Mouse (Mus musculus): Measurements from ENCODE around the gene Pop7.

Gene Pop7

GRCm38 (mm10) chr5:137500186-137500585 is 2.1 kb downstream of the Pop7 start:
- DNase-seq (ENCODE audit: low spot score): no peak

GRCm38 (mm10) chr5:137493831-137494230 is 8.5 kb downstream of the Pop7 start:
- no peak for DNase-seq (ENCODE audit: low spot score)

DNA sequence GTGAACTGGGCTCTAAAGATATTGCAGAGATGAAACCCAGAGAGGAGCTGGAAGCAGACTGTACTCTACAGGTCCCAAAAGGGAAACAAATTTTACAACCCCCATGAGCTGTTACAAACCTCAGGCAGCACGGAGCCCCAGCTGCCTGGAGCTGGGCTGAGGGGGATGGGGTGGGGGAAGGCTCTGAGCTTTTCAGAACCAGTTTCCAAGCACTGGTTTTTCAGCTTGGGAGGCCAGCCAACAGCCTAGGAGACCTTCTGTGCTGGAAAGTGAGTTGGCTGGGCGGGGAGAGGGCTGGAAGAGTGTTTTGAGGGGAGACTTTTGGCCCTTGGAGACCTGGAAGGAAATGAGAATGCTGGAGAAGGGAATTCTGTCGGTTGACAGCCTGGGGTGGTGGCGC is 10.8 kb downstream of the Pop7 start:
- no peak for DNase-seq (ENCODE audit: low spot score)

DNA sequence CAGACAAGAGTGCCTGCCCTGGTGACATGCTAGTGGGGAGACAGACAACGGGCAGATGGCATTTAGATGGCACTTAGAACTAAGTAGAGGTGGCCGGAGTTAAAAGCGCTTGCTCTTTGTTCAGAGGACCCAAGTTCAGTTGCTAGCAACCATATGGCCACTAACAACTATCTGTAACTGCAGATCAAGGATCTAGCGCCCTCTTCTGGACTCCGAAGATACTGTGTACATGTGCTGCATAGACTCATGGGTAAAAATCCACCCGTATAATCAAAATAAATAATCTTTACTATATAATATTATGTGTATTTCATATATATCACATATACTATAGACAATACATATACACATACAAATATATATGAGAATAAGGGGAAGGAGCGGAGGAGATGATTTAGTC is 14.7 kb downstream of the Pop7 start:
- peak; percentile 45 for DNase-seq (ENCODE audit: low spot score)

DNA sequence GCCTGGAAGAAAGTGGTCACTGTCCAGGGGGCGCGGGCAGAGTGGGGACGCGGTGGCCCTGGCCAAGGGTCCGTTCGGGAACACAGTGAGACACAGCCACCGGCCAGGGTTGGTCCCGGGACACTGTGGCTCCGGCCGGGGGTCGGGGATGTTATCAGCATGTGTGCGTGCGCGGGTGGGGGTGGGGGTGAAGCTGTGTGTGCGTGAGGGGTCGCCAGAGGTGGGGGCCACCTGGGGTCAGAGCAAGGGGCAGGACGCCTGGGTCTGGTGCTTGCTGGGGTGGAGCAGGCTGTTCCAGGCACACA is 16.5 kb downstream of the Pop7 start:
- no peak for DNase-seq (ENCODE audit: low spot score)

- DNase-seq (ENCODE audit: low spot score): peak; percentile 61
Observed at GRCm38 (mm10) chr5:137485071-137485850, 17.1 kb downstream of the Pop7 start.

GRCm38 (mm10) chr5:137481897-137482296 is 20.4 kb downstream of the Pop7 start:
- DNase-seq (ENCODE audit: low spot score): peak; percentile 90

GRCm38 (mm10) chr5:137481138-137481537 is 21.2 kb downstream of the Pop7 start:
- peak; percentile 91 for DNase-seq (ENCODE audit: low spot score)

- no peak for DNase-seq (ENCODE audit: low spot score)
Observed at GRCm38 (mm10) chr5:137476964-137477363, 25.4 kb downstream of the Pop7 start, which contains the start of gene Zan. TSS of gene Zan (minus strand) at chr5:137477064.

DNA sequence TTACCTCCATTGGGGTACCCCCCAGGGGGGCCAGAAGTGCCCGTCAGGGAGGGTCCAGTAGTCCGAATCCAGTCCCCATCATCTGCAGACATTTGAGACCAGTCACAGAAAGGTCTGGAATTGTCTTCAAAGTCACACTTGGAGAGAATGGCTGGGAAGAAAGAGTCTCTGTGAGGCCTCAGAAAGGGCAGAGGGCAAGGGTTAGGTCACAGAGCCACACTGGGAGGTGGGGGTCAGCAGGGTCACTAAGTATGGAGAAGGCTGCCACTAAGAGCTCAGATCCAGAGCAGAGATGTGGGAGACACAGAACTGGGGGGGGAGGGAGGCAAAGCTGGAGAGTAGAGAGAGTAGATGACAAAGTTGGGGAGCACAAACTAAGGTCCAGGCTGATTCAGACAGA is 28.0 kb downstream of the Pop7 start:
- peak; percentile 56 for DNase-seq (ENCODE audit: low spot score)

DNA sequence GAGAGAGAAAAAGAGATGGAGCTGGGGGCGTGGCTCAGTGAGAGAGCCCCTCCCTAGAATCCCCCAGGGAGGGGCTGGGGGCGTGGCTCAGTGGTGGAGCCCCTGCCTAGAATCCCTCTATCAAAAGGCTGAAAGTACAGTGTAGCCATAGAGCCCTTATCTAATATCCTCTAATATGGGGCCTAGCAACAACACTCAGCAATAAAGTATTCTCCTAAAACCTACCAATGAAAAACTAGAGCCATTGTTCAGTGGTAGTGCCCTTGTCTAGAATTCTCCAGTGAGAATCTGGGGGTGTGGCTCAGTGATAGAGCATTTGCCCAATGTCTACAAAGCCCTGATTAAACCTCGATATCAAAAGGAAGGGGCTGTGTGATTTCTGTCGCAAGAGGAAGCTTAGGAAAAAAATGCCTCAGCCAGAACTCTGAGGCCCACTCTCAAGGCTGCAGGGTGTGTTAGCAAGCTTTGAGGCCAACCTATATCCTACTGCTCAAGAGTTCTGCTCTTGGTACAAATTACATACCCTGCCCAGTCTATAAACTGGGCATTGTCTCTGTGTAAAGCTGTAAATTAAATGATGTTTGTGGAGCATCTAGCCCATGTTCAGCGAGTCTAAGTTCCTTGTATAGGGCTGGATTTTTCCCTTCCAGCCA is 29.9 kb downstream of the Pop7 start:
- DNase-seq (ENCODE audit: low spot score): no peak

DNA sequence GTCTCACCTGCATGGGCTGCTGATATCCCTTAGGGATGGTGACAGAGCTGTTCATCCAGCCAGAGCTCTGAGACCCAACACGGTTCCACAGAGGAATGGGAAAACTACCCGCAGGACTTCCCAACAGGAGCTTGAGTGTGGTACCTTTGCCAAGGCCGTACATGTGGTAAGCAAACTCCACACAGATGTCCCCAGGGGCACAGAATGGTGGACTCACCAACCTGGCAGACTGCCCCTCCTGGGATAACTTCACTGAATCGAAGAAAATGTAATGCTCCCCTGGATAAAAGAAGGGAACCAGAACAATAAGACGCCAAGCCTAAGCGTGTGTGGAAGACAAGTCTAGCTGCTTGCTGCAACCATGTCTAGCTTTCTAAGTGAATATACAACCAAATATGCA is 35.4 kb downstream of the Pop7 start:
- no peak for DNase-seq (ENCODE audit: low spot score)

DNA sequence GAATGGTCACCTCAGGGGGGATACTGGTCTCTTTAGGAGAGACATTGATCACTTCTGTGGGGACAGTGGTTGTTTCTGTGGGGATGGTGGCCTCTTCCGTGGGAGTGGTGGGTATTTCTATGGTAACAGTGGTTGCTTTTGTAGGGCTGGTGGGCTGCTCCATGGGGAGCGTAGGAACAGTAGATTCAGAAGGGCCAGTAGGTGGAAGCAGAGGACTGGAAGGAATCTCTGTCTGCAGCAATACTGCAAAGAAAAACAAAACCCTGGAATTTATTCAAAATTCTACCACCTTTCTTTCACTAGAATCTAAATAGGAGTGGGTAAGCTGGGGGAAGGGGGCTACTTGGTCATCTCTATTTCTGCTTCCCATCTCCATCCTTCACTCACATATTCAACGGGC is 37.3 kb downstream of the Pop7 start:
- peak; percentile 23 for DNase-seq (ENCODE audit: low spot score)

DNA sequence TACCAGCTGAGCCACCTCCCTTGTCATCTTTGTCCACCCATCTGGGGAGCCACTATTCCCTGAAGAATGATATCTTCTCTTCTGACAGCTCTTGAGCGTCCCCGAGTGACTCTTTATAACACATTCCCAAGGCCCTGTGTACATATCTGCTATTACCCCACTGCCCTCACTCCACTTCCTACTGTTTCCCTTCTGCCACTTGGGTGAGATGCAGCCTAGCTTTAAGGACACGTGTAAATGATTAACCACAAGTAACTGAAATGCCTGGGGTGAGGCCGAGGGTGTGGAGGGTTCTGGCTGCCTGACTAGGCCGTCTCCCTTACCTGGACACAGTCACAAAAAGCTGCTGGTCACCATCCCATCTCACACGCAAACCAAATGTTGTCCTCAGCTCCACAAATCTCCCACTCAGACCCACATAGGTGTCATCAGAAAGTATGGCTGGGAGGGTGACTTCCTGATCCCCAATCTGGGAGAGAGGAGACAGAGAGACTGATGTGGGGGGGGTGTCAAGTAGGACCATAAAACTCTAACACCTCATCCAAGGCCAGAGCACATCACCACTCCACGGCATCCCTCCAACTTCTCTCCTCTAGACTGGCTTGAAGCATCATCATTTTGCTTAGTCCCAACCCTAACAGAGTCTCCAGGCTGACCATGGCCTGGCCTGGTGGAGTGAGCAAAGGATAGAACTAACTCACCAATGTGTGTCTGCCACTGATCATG is 46.3 kb downstream of the Pop7 start:
- DNase-seq (ENCODE audit: low spot score): no peak

GRCm38 (mm10) chr5:137455206-137455605 is 47.1 kb downstream of the Pop7 start:
- no peak for DNase-seq (ENCODE audit: low spot score)

Measured in embryo, embryonic 10 days (tissue).